16 mouse cellular contexts compared by ENCODE assay signal in the genomic region with DNA sequence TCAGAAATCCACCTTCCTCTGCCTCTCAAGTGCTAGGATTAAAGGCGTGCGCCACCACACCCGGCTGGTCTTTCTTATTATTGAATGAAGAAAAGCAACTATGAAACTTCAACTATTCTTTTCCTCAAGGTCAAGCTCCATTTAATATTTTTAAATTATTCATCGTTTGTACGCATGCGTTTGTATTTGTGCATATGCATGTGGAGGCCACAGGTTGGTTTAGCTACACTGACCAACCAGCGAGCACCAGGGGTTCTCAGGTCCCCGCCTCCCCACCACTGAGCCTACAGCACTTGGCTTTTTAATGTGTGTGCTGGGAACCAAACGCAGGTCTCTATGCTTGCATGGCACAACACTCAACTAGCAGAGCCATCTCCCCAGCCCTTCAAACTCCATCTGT. TPM values are rescaled to one million over a fixed set of nuclear protein-coding genes. Genes with fewer than 3 reads are reported as not detected.
"Had no signal": no experiment of that assay in that cellular context is flagged by ENCODE, and none has a peak within 500 bp of the region (broad histone marks: within the 10 kb centered on the region; RNA-seq: fewer than 3 reads in every experiment).

No protein-coding gene starts in this region.

- H3K27me3 ChIP-seq: neural tube, embryonic 15.5 days; stomach, embryonic 15.5 days had no signal

- H3K4me2 ChIP-seq: neural tube, embryonic 15.5 days; stomach, embryonic 15.5 days had no signal

- H3K27ac ChIP-seq: neural tube, embryonic 15.5 days; stomach, embryonic 15.5 days; stomach, postnatal 0 days had no signal

- DNase-seq: retina, postnatal 1 day; right cerebral cortex, adult 18-20 months; right cerebral cortex, postnatal 14 days; right cerebral cortex, postnatal 25 days; right cerebral cortex, postnatal 4 days; spleen, adult 18-20 months; thymus, adult 18-20 months; thymus, adult 2 months; thymus, postnatal 14 days; thymus, postnatal 25 days; thymus, postnatal 36 days; thymus, postnatal 4 days had no signal

- H3K9ac ChIP-seq: neural tube, embryonic 15.5 days; stomach, embryonic 15.5 days had no signal

- H3K36me3 ChIP-seq: neural tube, embryonic 15.5 days; stomach, embryonic 15.5 days had no signal

- H3K9me3 ChIP-seq: neural tube, embryonic 15.5 days; stomach, embryonic 15.5 days had no signal

- H3K4me3 ChIP-seq: neural tube, embryonic 15.5 days; stomach, embryonic 15.5 days had no signal

- H3K4me1 ChIP-seq: neural tube, embryonic 15.5 days; stomach, embryonic 15.5 days had no signal

RNA-seq across cellular contexts. Expression of a gene that starts 51.0 kb away (rescaled TPM):
- total RNA-seq: neutrophil, adult 5-6 weeks had no signal
